Mouse (Mus musculus): ENCODE measurements around the gene Hlf.

- no peak for TF ChIP-seq EP300 (IDR thresholded peaks at IDR 0.05)
- no peak for TF ChIP-seq CTCF (IDR thresholded peaks at IDR 0.05)
Observed at GRCm38 (mm10) chr11:90294622-90295021, 96.1 kb downstream of the Hlf start.

Data from lung, postnatal 0 days (tissue).